Mouse (Mus musculus) MEL (cell line): ENCODE measurements around the gene Psmb9. TPM values are rescaled to one million over a fixed set of nuclear protein-coding genes. Genes with fewer than 3 reads are reported as not detected.

Experiments used
- DNase-seq: peaks from one replicate; pipeline ENCODE4 v3.0.0; 2011; ENCODE audit warnings: low read depth, low spot score
- H3K27ac ChIP-seq: 2 replicates; pipeline ENCODE4 v1.5.1; 2012; ENCODE audit warnings: low read depth, mild to moderate bottlenecking, control low read depth, low read length, moderate library complexity; ENCODE audit not compliant: control insufficient read depth
- H3K27me3 ChIP-seq, 2 experiments: fragments of 150-350 bp in 1 of 2; sonication (generic) in 1 of 2; 2 replicates each; pipeline ENCODE4 v1.6.1; 2012; ENCODE audit warnings: low read length in 2 of 2, mild to moderate bottlenecking in 2 of 2, improper control_type of control experiment in 1 of 2, moderate library complexity in 1 of 2; ENCODE audit not compliant: insufficient read depth in 2 of 2, control insufficient read depth in 1 of 2
- H3K36me3 ChIP-seq, 2 experiments: 2 replicates each; pipeline ENCODE4 v1.6.1; 2012 to 2014; ENCODE audit warnings: low read length in 2 of 2, improper control_type of control experiment in 1 of 2, inconsistent platforms in 1 of 2, mild to moderate bottlenecking in 1 of 2; ENCODE audit not compliant: insufficient read depth in 2 of 2, control insufficient read depth in 1 of 2
- H3K4me1 ChIP-seq, 2 experiments: fragments of 150-350 bp in 1 of 2; sonication (generic) in 1 of 2; 2 replicates each; pipeline ENCODE4 v1.6.1; 2012; ENCODE audit warnings: low read length in 2 of 2, improper control_type of control experiment in 1 of 2, mild to moderate bottlenecking in 1 of 2; ENCODE audit not compliant: insufficient read depth in 2 of 2, control insufficient read depth in 1 of 2
- H3K4me3 ChIP-seq, 2 experiments: fragments of 150-350 bp in 1 of 2; sonication (generic) in 1 of 2; 2 replicates each; pipeline ENCODE4 v1.5.1; 2012; ENCODE audit warnings: low read depth in 2 of 2, low read length in 2 of 2, mild to moderate bottlenecking in 2 of 2, moderate library complexity in 2 of 2, control low read depth in 1 of 2, improper control_type of control experiment in 1 of 2; ENCODE audit not compliant: control insufficient read depth in 1 of 2, insufficient read depth in 1 of 2
- H3K79me2 ChIP-seq: 2 replicates; pipeline ENCODE4 v1.6.1; 2012; ENCODE audit warnings: mild to moderate bottlenecking, low read length, moderate library complexity; ENCODE audit not compliant: control insufficient read depth, poor library complexity, insufficient read depth
- H3K9ac ChIP-seq: 2 replicates; pipeline ENCODE4 v1.6.1; 2012; ENCODE audit warnings: low read depth, mild to moderate bottlenecking, control low read depth, low read length, moderate library complexity; ENCODE audit not compliant: control insufficient read depth, poor library complexity, severe bottlenecking
- H3K9me3 ChIP-seq: fragments of 150-350 bp; sonication (generic); replicated peaks from 2 replicates; pipeline ENCODE4 v1.6.1; 2012; ENCODE audit warnings: mild to moderate bottlenecking, low read length, improper control_type of control experiment, moderate library complexity; ENCODE audit not compliant: insufficient read depth
- CHD2 ChIP-seq: IDR thresholded peaks from 2 replicates; pipeline ENCODE4 v1.6.1; 2011; ENCODE audit warnings: low read length, improper control_type of control experiment
- EP300 ChIP-seq, 2 experiments: IDR thresholded peaks; 2 replicates each; pipeline ENCODE4 v1.6.1; 2011; ENCODE audit warnings: improper control_type of control experiment in 2 of 2, low read length in 2 of 2, low read depth in 1 of 2, mild to moderate bottlenecking in 1 of 2
- HCFC1 ChIP-seq: IDR thresholded peaks from 2 replicates; pipeline ENCODE4 v1.6.1; 2012; ENCODE audit warnings: low read depth, mild to moderate bottlenecking, inconsistent platforms, low read length, improper control_type of control experiment, moderate library complexity
- KAT2A ChIP-seq: conservative IDR thresholded peaks from 2 replicates; pipeline ENCODE4 v1.6.1; 2012; ENCODE audit warnings: low read depth, low read length, improper control_type of control experiment, inconsistent platforms
- MAZ ChIP-seq: IDR thresholded peaks from 2 replicates; pipeline ENCODE4 v1.6.1; 2012; ENCODE audit warnings: low read depth, mild to moderate bottlenecking, inconsistent platforms, low read length, improper control_type of control experiment
- MEF2A ChIP-seq: IDR thresholded peaks from 2 replicates; pipeline ENCODE4 v1.6.1; 2014; ENCODE audit warnings: low read depth, mild to moderate bottlenecking, inconsistent platforms, low read length, improper control_type of control experiment; ENCODE audit not compliant: poor library complexity, insufficient replicate concordance, severe bottlenecking; ENCODE audit errors: extremely low read depth
- POLR2A ChIP-seq, 2 experiments: IDR thresholded peaks; 2 replicates each; pipeline ENCODE4 v1.6.1; 2011 to 2012; ENCODE audit warnings: low read length in 2 of 2, mild to moderate bottlenecking in 2 of 2, control low read depth in 1 of 2, improper control_type of control experiment in 1 of 2, low read depth in 1 of 2, moderate library complexity in 1 of 2; ENCODE audit not compliant: control insufficient read depth in 1 of 2, insufficient read depth in 1 of 2, poor library complexity in 1 of 2
- RAD21 ChIP-seq: IDR thresholded peaks from 2 replicates; pipeline ENCODE4 v1.6.1; 2011; ENCODE audit warnings: mild to moderate bottlenecking, low read depth, low read length, improper control_type of control experiment
- RCOR1 ChIP-seq: IDR thresholded peaks from 2 replicates; pipeline ENCODE4 v1.6.1; 2012; ENCODE audit warnings: low read depth, mild to moderate bottlenecking, inconsistent platforms, low read length, improper control_type of control experiment
- SIN3A ChIP-seq: IDR thresholded peaks from 2 replicates; pipeline ENCODE4 v1.6.1; 2012; ENCODE audit warnings: low read length, improper control_type of control experiment, inconsistent platforms
- TAL1 ChIP-seq: IDR thresholded peaks from 2 replicates; pipeline ENCODE4 v1.6.1; 2012; ENCODE audit warnings: mild to moderate bottlenecking, inconsistent platforms, low read length, moderate library complexity, mixed read lengths
- ZNF384 ChIP-seq: IDR thresholded peaks from 2 replicates; pipeline ENCODE4 v1.6.1; 2012; ENCODE audit warnings: low read depth, mild to moderate bottlenecking, inconsistent platforms, low read length, improper control_type of control experiment
- polyA plus RNA-seq, 2 experiments: library from polyadenylated mRNA; stranded (reverse) in 1 of 2; unstranded in 1 of 2; fragments of >175 nt in 1 of 2; fragments of >200 nt in 1 of 2; gene quantifications; 2 replicates each; pipeline versions ENCODE4 v1.2.1 to v1.2.4; 2012; ENCODE audit warnings: low replicate concordance in 2 of 2, low read depth in 1 of 2; ENCODE audit not compliant: insufficient read length in 2 of 2, insufficient read depth in 1 of 2, missing spikeins in 1 of 2
- total RNA-seq: library from RNA; depleted of rRNA; stranded (reverse); fragments of 300-350 nt; gene quantifications from 2 replicates; pipeline ENCODE4 v1.2.3, GENCODE M21; 2012

Gene Psmb9
- total and polyA plus RNA-seq, 3 experiments, result 14.7 to 24.9 TPM; not detected in 1

DNA sequence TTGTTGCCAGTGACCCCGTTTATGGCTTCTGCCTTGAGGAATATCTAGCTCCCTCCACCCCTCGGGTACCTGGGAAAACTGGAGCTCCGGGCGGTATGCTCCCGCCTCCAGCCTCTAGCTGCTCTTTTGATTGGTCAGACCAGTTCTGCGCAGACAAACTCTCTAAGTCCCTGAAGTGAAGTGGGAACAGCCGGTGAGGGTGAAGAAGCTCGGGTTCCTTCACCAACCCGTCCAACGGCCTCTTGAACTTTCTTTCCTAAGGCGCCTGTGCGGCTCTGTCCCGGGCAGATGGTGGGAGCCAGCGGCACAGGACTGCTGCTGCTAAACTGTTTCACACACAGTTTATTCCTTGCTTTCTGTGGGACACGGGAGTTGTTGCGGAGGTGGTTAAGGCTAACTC, 48.1 kb downstream of the Psmb9 start:
- Histone ChIP-seq H3K9ac (no peak overlapping the region), H3K9me3 (no peaks in the 10 kb centered on the region), H3K4me3 (no peak overlapping the region), H3K27ac (no peak overlapping the region), H3K27me3 (no peaks in the 10 kb centered on the region), H3K4me1 (peaks cover 19 to 44% of the 10 kb centered on the region in 2 experiments), H3K36me3 (peaks cover 0 to 24% of the 10 kb centered on the region in 2 experiments; a peak in 2 of 4 replicates), H3K79me2 (no peaks in the 10 kb centered on the region)
- no peak for TF ChIP-seq MEF2A
- no peak for TF ChIP-seq RAD21
- TF ChIP-seq ZNF384, result no peak
- no peak for TF ChIP-seq POLR2A (IDR thresholded peaks at IDR 0.05; ENCODE audit: control insufficient read depth in 1 of 2, insufficient read depth in 1 of 2, low read depth in 1 of 2, low read length in 2 of 2, poor library complexity in 1 of 2)
- TF ChIP-seq SIN3A, result no peak
- TF ChIP-seq CHD2, result no peak
- DNase-seq, result no peak

GRCm38 (mm10) chr17:34138655-34139054, 48.9 kb downstream of the Psmb9 start:
- peaks cover 19 to 38% of the 10 kb centered on the region in 2 experiments for H3K4me1 ChIP-seq
- DNase-seq, result no peak
- no peak overlapping the region for H3K27ac ChIP-seq
- H3K9me3 ChIP-seq, result no peaks in the 10 kb centered on the region
- TF ChIP-seq MAZ (no peak), HCFC1 (no peak), KAT2A (no peak), TAL1 (no peak), RAD21 (no peak), RCOR1 (no peak)
- no peak overlapping the region for H3K4me3 ChIP-seq
- no peak overlapping the region for H3K9ac ChIP-seq
- H3K36me3 ChIP-seq, result peaks cover 0 to 22% of the 10 kb centered on the region in 2 experiments; a peak in 2 of 4 replicates
- no peaks in the 10 kb centered on the region for H3K79me2 ChIP-seq
- no peaks in the 10 kb centered on the region for H3K27me3 ChIP-seq

GRCm38 (mm10) chr17:34137601-34138000, 50.0 kb downstream of the Psmb9 start:
- Histone ChIP-seq H3K79me2 (no peaks in the 10 kb centered on the region), H3K4me1 (peaks cover 18 to 33% of the 10 kb centered on the region in 2 experiments), H3K27ac (no peak overlapping the region), H3K36me3 (peaks cover 0 to 21% of the 10 kb centered on the region in 2 experiments; a peak in 2 of 4 replicates), H3K27me3 (no peaks in the 10 kb centered on the region), H3K4me3 (no peak overlapping the region), H3K9me3 (no peaks in the 10 kb centered on the region), H3K9ac (no peak overlapping the region)
- no peak for TF ChIP-seq EP300 (IDR thresholded peaks at IDR 0.05; ENCODE audit: low read depth in 1 of 2, low read length in 2 of 2)
- TF ChIP-seq SIN3A, result no peak
- DNase-seq, result no peak
